Mouse (Mus musculus): Measurements from ENCODE around the gene Fancg.

Gene Fancg

DNA sequence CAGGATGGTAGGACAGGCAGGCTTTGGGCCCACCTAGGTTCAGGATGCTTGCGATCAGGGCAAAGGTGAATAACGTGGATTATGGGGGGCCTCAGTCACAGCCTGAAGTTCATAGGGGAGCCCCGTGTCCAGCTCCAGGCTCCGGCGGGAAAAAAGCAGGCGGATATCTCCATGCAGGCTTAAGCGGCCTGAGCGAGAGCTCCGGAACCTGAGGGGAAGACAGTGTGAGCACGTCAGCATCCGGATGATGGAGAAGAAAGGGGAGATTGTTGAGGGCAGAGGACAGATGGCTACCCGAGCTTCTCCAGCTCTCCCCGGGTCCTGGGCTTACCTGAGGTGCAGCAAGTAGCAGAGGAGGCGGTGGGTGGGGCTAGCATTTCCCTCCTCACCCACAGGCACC, 23.2 kb upstream of the Fancg start:
- DNase-seq (ENCODE audit: low spot score in 2 of 2) = no peak

DNA sequence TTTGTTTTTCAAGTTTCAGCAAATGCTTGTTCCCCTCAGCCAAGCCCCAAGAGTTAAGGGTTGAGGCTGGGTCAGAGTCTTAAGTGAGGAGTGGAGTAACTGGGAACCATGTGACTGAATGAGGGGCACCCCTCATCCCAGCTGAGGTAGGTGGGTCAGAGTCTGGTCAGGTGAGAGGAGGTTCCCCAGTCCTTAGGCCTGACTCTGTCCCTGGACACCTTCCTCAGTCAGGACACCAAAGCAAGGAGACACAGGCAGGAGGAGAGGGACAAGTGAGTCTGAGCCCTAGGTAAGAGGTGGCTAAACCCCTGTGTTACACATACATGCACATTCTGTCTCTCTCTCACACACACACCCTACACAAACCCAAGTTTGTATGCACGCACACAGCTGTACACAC, 22.2 kb upstream of the Fancg start:
- DNase-seq (ENCODE audit: low spot score in 2 of 2) = no peak

DNA sequence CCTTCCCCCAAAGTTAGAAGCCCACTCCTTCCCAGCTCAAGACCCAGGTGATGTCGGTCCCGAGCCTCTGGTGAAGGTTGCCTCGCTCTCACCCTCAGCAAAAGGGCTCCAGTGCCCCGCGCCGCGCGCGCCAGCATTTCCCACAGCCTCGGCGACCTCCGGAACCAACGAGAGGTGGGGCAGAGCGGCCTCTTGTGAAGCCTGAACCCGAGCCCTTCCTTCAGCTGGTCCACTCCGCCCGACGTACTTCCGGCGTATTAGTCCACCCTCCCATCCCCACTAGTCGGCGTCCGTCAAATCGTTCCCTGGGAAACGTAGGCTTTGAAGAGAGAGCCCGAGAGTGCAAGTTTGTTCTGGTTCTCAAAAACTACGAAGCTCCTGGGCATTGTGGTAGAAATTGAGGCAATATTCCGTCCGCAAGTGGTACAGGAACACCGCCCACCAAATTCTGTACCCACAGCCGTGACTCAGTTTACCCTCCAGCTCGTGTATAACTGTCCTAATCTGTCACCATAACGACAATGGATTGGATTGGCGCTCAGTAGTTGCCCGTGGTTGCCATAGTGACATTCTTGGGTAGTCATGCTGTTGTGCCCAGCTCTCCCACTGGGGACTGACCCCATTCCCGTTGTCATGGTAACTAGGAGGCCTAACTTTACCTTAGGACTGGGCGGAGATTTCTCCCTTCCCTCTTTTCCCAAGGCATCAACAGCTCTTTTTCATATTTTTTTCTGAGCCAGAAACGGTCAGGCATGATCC, 21.1 kb upstream of the Fancg start, which contains the start of gene Stoml2:
TSS of gene Stoml2 (minus strand) at position 474 of the 759 bp plus-strand sequence.
- peak; percentile 90 to 94 for DNase-seq (ENCODE audit: low spot score in 2 of 2)

DNA sequence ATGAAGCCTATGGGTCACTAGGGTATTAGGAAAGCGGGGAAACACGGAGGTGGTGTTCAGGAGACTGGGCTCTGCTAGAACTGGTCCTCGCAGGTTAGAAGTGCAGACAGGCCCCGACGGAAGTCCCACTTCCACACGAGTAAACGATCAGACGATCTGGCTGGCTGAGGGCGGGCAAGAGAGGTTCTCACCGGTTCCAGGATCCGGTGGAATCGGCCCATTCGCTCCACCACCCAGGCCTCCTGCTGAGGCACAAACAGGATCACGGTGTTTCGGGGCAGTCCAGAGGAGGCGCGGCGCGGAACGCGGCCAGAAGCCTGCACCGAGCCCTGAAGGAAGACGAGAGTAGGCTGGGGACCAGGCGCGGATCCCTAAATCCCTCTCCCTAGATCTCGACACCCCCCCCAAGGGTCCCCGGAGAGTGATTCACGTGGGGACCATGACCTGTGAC, 20.5 kb upstream of the Fancg start:
- DNase-seq (ENCODE audit: low spot score in 2 of 2) = no peak

DNA sequence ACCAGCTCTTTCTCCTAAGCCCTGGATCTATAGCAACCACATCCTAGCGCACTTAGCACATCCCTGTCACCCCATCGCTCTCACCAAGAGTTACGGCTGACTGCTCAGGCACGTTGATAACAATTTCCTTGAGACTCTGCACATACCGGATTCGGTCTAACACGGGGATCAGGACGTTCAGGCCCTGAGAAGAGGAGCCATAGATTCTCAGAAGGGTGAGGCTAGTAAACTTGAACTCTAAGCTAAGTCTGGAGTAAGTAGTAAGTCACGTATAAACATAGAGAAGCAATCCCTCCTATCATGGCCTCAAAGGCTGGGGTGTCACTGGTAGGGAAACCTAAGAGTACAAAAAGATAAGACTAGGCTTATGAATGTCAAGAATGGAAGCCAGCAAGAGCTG, 20.0 kb upstream of the Fancg start:
- no peak for DNase-seq (ENCODE audit: low spot score in 2 of 2)

DNA sequence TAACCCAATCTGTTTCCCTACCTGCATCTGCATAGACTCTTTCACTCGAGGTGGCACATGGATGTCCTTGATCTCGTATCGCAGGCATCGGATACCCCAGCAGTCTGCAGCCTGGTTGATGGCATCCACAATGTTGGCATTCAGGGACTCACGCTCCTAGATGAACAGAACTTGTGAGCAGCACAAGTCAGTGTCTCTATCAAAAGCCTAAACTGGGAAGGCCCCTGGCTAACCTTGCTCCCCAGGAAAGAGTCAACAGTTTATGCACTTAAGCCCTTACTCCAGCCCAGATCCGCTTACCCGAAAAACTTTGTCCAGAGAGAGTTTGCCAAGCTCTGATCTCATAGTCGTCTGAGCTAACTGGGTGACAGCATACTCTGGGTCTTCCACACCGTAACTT, 19.4 kb upstream of the Fancg start:
- DNase-seq (ENCODE audit: low spot score in 2 of 2) = no peak

DNA sequence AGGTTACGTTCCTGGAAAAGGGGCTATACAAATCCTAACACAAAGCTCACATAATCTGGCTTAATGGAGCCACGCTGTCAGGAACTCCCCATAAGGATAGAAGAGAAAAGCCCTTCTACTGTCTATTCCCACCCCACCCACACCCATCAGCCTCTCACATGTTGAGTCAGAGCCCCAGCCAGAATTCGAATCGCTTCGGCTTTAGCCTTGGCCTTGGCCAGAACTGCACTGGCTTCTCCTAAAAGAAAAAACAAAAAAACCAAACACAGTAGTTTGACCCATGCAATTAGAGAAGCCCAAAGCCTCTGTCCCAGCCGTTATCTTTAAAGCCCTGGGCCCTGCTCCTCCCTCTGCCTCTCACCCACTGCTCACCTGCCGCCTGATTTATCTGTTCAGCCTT, 18.8 kb upstream of the Fancg start:
- no peak for DNase-seq (ENCODE audit: low spot score in 2 of 2)

DNA sequence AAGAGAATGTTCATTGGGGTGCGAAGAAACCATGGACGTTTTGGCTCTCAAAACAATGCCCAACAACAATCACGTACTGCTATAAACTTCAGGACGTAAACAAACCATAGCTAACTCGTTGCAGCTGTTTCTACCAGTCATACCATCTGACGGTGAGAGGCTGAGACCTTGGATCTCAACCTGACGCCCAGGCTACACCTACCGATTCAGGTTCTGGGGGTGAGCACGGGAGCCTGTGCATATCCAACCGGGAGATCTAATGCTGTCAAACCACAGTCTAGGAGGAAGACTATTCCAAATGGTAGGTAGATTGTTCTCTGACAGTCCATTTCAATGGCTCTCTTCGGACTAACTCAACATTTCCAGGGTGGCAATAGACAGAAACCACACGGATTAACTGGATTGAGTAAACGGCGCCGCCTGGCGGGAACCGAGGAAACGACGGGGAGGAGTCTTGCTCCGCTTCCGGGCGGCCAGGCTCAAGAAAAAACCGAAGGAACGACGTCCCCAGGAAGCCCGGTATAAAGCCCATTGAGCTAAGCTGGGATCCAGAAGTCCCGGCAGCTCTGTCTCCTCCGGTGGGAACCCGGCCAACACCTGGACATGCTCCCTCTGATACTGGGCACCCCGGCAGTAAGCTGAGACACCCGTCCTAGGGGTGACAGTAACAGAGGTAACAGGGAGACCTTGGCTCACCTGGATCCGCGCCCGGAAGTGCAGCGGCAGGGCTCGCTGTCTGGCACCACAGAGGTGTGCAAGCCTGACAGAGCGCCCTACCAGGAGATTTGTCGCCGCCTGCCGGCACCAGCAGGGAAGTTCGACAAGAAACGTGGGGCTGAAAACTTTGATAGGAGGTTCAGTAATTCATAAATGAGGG, 15.0 kb upstream of the Fancg start, which contains the start of gene Pigo:
TSS of gene Pigo (minus strand) at position 736 of the 877 bp plus-strand sequence.
- DNase-seq (ENCODE audit: low spot score in 2 of 2) = peak; percentile 88 to 90

DNA sequence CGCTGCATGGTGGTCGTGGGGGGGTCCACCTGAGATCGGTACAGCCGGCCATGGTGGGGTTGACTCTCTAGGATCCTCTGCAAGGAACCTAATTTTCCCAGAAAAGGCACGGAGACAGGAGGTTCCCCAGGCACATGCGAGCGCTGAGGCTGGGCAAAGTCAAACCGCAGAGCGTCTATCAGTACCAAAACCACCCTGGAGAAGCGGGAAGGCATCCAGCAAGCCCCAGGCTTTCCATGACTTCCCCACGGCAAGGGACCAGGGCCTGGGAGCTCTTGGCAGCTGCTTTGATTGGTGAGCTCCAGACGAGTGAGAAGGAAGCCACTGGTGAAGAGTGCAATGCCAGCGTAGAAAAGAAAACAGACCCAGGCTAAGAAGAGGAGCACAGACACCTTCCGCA, 14.4 kb upstream of the Fancg start:
- no peak for DNase-seq (ENCODE audit: low spot score in 2 of 2)

DNA sequence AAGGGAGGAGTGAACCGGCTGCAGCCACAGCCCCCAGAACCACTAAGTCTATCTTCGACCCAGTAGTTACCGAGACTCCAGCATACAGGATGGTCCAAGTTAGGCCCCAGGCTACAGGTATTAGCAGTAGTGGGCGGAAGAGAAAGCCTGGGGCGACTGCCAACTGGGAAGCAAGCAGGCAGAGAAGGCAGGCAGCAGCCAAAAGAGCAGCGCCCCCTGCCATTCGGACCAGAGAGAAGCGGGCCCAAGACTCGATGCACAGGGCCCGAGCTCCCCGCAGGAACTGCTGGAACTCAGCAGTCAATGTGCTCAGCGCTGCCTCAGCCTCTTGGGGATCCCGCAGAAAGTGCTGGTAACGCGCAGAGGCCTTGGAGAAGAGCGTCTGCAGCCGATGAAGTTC, 11.0 kb upstream of the Fancg start:
- DNase-seq (ENCODE audit: low spot score in 2 of 2) = no peak

DNA sequence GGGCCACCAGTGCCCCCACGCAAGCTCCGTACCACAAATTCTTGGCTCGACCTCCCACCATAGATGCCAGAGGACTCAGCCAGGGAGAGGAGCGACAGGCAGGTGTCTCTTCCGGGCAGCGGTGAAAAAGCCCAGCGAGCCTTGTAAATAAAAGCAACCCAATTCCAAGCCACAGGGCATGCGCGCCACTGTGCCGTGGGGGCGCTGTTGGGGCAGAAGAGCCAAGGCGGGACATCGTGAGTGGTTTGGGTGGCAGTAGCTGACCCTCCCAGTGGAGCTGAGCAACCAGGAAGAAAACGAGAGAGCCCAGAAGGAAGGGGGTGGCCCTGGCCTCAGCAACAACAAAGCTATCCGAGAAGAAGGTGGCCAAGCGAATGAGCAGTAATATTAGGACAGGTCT, 10.6 kb upstream of the Fancg start:
- DNase-seq (ENCODE audit: low spot score in 2 of 2) = no peak

DNA sequence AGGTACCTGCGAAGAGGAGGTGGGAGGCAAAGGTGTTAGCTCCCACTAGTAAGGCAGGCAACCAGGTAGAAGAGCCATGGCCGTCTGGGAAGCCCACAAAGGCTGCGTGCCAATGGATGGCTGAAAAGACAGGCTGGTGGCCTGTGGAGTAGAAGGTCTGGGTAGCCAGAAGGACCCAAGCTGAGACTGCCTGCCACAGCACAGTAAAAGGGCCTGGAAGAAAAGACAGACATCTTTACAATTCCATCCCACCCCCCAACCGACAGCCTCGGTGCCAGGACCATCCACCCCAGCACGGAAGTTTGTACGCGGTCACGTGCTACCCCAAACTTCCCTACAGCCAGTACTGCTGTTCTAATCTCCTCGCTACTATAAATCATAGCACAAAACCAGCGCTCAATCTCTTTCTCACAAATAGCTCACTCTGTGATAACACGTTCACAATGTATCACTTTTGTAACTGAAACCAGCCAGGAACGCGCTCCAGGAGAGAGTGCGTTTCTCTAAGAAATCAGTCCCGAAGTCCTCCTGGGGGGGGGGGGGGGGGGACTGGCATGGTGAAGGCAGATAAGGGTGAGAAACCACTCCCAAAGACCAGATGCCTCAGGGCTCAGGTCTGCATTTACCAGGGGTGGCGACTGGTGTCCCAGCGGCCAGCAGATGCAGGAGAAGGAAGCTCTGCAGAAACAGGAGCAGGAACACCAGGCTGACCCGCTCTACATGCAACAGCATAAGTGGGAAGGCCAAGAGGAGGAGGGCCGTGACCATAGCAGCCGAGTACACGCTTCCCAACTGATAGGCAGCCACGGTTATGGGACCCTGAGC, 9.5 kb upstream of the Fancg start:
- no peak for DNase-seq (ENCODE audit: low spot score in 2 of 2)

DNA sequence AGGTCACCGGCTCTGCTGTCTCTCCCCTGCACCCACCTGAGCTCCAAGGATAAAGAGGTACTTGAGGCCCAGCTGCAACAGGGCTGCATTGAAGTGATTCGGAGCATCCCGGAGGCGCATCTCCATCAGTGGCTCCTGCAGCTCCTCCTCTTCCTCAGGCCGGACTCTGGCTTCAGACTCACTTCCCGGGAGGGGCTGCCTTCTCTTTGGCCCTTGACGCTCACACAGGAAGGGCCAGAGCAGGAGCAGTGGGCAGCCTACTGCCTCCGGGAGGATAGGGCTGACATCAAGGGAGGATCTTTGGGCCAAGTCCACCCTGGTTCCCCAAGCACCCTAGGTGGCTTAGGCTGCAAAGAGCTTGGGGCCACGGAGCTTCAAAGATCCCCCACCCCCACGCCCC, 8.9 kb upstream of the Fancg start:
- DNase-seq (ENCODE audit: low spot score in 2 of 2) = no peak

DNA sequence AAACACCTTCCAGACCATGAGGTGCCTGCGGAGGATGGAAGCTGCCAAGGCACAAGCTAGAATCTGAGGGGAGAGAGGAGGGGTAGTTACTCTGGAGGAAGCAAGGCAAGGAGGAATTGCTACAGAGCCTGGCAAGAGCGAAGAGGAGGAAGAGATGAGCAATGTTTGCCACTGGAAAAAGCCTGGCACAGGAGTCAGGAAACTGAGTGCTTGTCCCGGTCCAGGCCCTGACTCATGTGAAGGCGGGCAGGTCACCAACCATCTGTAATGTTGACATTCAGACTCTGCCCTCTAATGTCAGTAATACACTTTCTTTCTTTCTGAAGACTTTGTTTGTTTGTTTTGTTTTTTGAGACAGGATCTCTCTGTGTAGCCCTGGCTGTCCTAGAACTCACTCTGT, 7.8 kb upstream of the Fancg start:
- DNase-seq (ENCODE audit: low spot score in 2 of 2) = no peak

DNA sequence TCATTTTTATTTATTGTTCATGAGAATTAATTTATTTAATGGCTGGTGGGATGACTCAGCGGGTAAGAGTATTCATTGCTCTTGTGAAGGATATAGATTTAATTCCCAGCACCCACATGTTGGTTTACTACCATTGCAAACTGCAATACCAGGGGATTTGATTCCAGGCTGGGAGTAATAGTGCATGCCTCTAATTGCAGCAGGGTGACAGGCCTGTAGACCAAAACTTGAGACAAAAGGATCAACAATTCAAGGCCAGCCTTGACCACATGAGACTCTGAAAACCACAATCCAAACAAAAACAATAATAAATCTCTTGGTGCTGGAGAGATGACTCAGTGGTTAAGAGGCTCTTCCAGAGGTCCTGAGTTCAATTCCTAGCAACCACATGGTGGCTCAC, 1.8 kb upstream of the Fancg start:
- DNase-seq (ENCODE audit: low spot score in 2 of 2) = no peak

DNA sequence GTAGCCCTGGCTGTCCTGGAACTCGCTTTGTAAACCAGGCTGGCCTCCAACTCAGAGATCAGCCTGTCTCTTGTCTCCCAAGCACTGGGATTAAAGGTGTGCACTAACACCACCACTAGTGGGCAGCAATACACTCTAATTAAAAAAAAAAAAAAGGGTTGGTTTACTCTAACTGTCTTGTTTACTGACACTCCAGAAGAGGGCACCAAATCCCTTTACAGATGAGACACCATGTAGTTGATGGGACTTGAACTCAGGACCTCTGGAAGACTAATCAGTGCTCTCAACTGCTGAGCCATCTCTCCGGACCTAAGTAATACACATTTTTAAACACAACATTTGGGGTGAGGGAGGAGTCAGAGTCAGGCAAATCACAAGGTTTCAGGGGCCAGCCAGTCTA, 4.5 kb downstream of the Fancg start:
- no peak for DNase-seq (ENCODE audit: low spot score in 2 of 2)

DNA sequence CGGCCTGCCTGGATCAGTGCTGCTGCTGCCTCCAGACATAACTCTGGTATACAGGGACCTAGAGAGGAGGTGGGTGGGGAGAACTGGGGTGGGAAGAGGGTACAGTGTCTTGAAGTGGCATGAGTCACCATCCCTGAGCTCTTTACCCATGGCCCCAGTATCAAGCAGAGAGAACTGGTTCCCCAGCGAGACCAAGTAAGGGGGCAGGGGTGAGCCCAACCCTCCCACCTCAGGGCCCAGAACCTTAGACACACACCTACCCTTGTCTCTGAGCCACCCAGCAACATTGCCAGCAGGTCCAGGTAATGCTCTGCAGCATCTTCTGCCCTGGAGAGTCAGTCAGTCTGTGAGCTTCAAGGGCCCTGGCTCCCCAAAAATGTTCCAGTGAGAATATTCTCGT, 5.4 kb downstream of the Fancg start:
- DNase-seq (ENCODE audit: low spot score in 2 of 2) = no peak

DNA sequence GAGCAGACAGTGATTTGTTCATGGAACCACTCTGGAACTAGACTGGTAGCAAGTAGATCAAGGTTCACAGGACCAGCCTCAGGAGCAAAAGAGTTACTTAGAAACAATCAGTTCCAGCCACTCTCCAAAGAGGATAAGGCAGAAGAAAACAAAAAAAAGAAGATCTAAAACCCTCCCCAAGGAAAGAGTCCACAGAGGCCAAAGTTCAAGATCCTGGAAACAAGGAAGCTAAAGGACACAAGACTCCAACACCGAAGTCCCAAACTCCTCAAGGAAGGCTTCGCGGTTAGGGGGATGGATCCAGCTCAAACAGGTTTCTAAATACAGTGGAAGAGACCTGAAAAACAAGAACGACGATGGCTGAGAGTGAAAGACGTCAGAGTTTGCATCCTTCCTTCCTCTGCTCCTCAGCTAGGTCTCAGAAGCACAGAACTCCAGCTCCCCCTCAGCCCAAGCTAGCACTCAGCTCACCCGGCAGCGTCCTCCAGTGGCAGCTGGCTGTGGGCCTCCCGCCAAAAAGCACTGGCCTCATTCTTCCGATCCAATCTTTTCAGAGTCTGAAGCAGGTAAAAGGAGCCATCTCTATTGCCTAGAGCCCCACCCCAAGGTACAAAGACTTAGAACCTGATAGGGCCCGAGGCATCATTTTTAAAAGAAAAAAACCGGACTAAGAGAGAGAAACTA, 7.4 kb downstream of the Fancg start:
- DNase-seq (ENCODE audit: low spot score in 2 of 2) = no peak

DNA sequence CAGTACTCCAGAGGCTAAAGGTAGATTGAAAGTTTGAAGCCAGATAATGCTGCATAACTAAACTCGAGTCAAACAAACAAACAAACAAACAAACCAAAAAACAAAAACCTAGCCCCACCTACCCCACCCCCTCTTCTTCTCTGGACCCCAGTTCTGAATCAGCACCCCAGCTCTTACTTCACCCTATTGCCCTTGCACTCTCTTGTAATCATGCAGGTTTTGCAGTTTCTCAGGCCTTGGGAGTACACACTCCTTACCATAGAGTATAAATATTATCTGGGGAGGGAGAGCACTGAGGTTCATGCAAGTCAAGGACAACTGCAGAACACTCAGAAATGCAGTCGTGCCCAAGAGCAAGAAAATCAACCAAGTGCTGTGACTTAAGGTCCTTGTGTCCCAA, 9.0 kb downstream of the Fancg start:
- DNase-seq (ENCODE audit: low spot score in 2 of 2) = no peak

DNA sequence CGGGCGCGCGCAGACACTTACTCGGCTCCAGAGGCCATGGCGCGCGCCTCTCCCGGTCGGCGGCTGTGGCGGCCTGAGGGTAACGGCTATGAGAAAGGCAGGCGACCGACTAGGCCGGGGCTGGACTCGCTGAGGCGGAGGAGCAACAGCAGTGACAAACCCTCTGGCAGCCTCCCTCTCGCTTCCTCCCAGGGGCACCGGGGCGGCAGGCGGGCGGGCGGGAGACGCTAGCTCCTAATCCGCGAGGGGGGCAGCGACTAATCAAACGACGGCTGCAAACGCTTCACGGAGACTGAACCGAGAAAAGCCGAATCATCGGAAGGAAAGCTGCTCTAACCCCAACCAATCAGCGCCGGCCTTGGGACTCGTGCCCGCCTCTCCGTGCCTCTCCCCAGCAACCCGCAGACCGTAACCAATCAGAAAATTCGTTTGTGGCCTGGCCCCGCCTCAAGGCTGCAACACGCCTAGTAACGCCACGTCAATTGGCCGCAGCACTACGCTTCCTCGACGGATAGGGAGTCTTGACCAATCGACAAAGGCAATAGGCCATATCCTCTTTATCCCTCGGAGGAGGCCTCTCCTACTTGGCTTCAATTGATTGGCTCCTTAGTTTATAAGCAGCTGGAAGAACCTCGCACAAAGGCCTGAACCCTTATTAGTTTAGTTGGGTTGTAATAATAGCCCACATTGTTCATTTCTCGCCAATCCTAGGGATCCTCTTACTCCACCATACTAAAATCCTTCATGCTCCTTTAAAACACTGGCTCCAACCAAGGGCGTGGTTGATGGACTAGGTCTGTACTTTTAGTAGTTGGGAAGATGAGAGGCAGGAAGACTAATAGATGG, 9.9 kb downstream of the Fancg start, which contains the start of gene Vcp:
TSS of gene Vcp (minus strand) at position 367 of the 846 bp plus-strand sequence.
- DNase-seq (ENCODE audit: low spot score in 2 of 2) = peak; percentile 98 to 99

Data from right cerebral cortex, postnatal 36 days (tissue).